Mouse (Mus musculus) embryonic stem cell, embryonic (primary cell): ENCODE measurements at regions not wholly inside any gene's neighbourhood (a gene's known extent, or its start where the extent isn't known, plus 50 kb on each side); places are given as distances from the start of the nearest gene placed in this dataset.

Source experiments
- CTCF ChIA-PET, 4 experiments: fragments of 300-600 bp in 2 of 4; fragments of 350-600 bp in 2 of 4; sonication (Branson Sonifier 250); formaldehyde crosslinking; loops; one replicate each; lab custom pipeline; 2022; ENCODE audit warnings: inconsistent platforms in 2 of 4; lab: Charles Lee
- POLR2A ChIA-PET, 4 experiments: fragments of 300-600 bp in 2 of 4; fragments of 350-600 bp in 2 of 4; sonication (Branson Sonifier 250); formaldehyde crosslinking; loops; one replicate each; lab custom pipeline; 2022; ENCODE audit warnings: antibody characterized with exemption in 4 of 4, inconsistent platforms in 1 of 4; lab: Charles Lee

- ChIA-PET POLR2A (interaction anchor here in 3 of 4 experiments (0.6 to 1.9 kb wide), 7 partner anchors 9 to 160 kb away, joined by 3 to 5 read pairs (median 4); no protein-coding TSS in a partner anchor), CTCF (interaction anchor here in 1 of 4 experiments (0.5 kb wide), 1 partner anchor 1997 kb away, joined by 3 read pairs; no protein-coding TSS in a partner anchor)
These were observed 64.3 kb downstream of the Dlk1 start for GRCm38 (mm10) chr12:109516961-109517360.

- ChIA-PET CTCF (interaction anchor here in 1 of 4 experiments (1.2 kb wide), 1 partner anchor 29 kb away, joined by 3 read pairs; no protein-coding TSS in a partner anchor), POLR2A (interaction anchor here in 1 of 4 experiments (1.0 to 2.2 kb wide), 2 partner anchors 9 to 22 kb away, joined by 3 to 8 read pairs; no protein-coding TSS in a partner anchor)
These were observed 61.7 kb downstream of the Dlk1 start for GRCm38 (mm10) chr12:109514292-109514818.
